Comparison of ENCODE assay signal across 8 mouse cellular contexts in the genomic region with DNA sequence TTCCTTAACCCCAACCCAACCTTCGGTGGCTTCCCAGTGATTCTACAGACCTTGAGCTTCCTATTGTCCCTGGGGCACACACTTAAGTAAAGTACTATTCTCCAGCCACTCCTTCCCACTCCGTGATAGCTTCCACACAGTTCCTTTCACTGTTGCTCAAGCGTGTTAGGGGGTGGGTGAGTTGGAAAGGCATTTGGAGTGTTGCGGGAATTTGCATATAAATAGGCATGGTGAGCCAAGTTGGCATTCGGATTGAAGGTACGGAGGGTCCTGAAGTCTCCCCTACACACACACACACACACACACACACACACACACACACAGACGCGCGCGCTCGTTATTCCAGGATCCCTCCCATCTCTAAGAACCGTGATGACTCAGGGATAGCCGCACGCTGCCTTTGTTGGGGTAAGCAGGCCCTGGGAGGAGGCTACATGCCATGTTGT. TPM values are rescaled to one million over a fixed set of nuclear protein-coding genes. Genes with fewer than 3 reads are reported as not detected.
A peak's percentile ranks its signal among the peaks of the same experiment; 100 is the strongest.
DNase-seq lines count a peak whose midpoint lies in the region; ATAC-seq and TF ChIP-seq lines count a peak whose summit lies in the region.

No protein-coding gene starts in this region.

- ATAC-seq in intestine, embryonic 14.5 days (replicated peaks; ENCODE audit: low FRiP score, low TSS enrichment, low read depth): no peak
- ATAC-seq in neural tube, embryonic 14.5 days (ENCODE audit: low read depth): peak; percentile 29; the same call in 1 of the 2 replicates

- no peak for TF ChIP-seq CTCF in heart, adult 2 months (IDR thresholded peaks at IDR 0.05)
- no peak for TF ChIP-seq CTCF in spleen, adult 2 months (IDR thresholded peaks at IDR 0.05; ENCODE audit: extremely low read depth, insufficient read depth, insufficient read length, insufficient replicate concordance)

- H3K9ac ChIP-seq in heart, adult 2 months (ENCODE audit: low read depth, low read length): no peak overlapping the region
- H3K9ac ChIP-seq in intestine, embryonic 14.5 days (ENCODE audit: low read length): no peak overlapping the region
- peak overlapping the region; percentile 50; the same call in 1 of the 2 replicates for H3K9ac ChIP-seq in neural tube, embryonic 14.5 days (replicated peaks; ENCODE audit: low read depth, low read length)

- TF ChIP-seq EP300 in heart, adult 2 months (IDR thresholded peaks at IDR 0.05; ENCODE audit: insufficient read depth, low read depth, low read length): no peak

- DNase-seq in heart, adult 2 months: no peak
- DNase-seq in heart, adult 9 months (ENCODE audit: low spot score in 2 of 2): no peak
- no peak for DNase-seq in spleen, adult 2 months (ENCODE audit: low read depth in 1 of 2, low spot score in 2 of 2)
- DNase-seq in spleen, postnatal 14 days (ENCODE audit: low spot score in 2 of 2): no peak
- no peak for DNase-seq in intestine, embryonic 14.5 days (ENCODE audit: low spot score)
- no peak for DNase-seq in layer of hippocampus, postnatal 25 days (ENCODE audit: extremely low spot score in 1 of 2, low spot score in 1 of 2)
- DNase-seq in cerebellum, adult 9-10 months: no peak

- peak overlapping the region; percentile 100 for H3K4me2 ChIP-seq in intestine, embryonic 14.5 days (ENCODE audit: low read length)
- peak overlapping the region; percentile 97 for H3K4me2 ChIP-seq in neural tube, embryonic 14.5 days (ENCODE audit: low read depth, low read length)

- no peak for TF ChIP-seq POLR2A in heart, adult 2 months (IDR thresholded peaks at IDR 0.05; ENCODE audit: insufficient read depth, low read depth, low read length)
- no peak for TF ChIP-seq POLR2A in spleen, adult 2 months (IDR thresholded peaks at IDR 0.05; ENCODE audit: low read depth, low read length)

- peaks cover 2% of the 10 kb centered on the region; the same call in 1 of the 2 replicates for H3K27me3 ChIP-seq in heart, adult 2 months (ENCODE audit: control insufficient read depth, insufficient read depth, low read length)
- H3K27me3 ChIP-seq in spleen, adult 2 months (ENCODE audit: control insufficient read depth, insufficient read depth, low read length): no peaks in the 10 kb centered on the region; the same call in 1 of the 2 replicates
- H3K27me3 ChIP-seq in intestine, embryonic 14.5 days (replicated peaks; ENCODE audit: control insufficient read depth, insufficient read depth, low read length): peaks cover 46% of the 10 kb centered on the region
- H3K27me3 ChIP-seq in neural tube, embryonic 14.5 days (ENCODE audit: control insufficient read depth, insufficient read depth, low read length): peaks cover 24% of the 10 kb centered on the region

- 12% methylated on average over 14 of the region's 14 CpGs for WGBS in heart, adult 2 months
- WGBS in spleen, adult 2 months: 39% methylated on average over 14 of the region's 14 CpGs
- WGBS in intestine, embryonic 14.5 days: 6% methylated on average over 14 of the region's 14 CpGs
- 1% methylated on average over 14 of the region's 14 CpGs for WGBS in neural tube, embryonic 14.5 days

- H3K4me3 ChIP-seq in heart, adult 2 months: peak overlapping the region; percentile 57
- peak overlapping the region; percentile 62 for H3K4me3 ChIP-seq in spleen, adult 2 months (ENCODE audit: extremely low read depth, insufficient read depth, insufficient read length)
- H3K4me3 ChIP-seq in intestine, embryonic 14.5 days (ENCODE audit: low read depth, low read length): peak overlapping the region; percentile 55
- peak overlapping the region; percentile 45 for H3K4me3 ChIP-seq in neural tube, embryonic 14.5 days (ENCODE audit: low read depth, low read length)

- no peaks in the 10 kb centered on the region for H3K79me2 ChIP-seq in heart, adult 2 months (replicated peaks; ENCODE audit: control insufficient read depth, insufficient read depth, low read length)

- no peaks in the 10 kb centered on the region for H3K4me1 ChIP-seq in heart, adult 2 months (ENCODE audit: control insufficient read depth, insufficient read depth, low read length)
- H3K4me1 ChIP-seq in spleen, adult 2 months (ENCODE audit: control insufficient read depth, insufficient read depth, insufficient read length): peaks cover 2% of the 10 kb centered on the region
- H3K4me1 ChIP-seq in intestine, embryonic 14.5 days (replicated peaks; ENCODE audit: control insufficient read depth, insufficient read depth, low read length): 0 out of 2 replicates have a peak, but pooled peaks cover 3% of the 10 kb centered on the region
- H3K4me1 ChIP-seq in neural tube, embryonic 14.5 days (ENCODE audit: control insufficient read depth, insufficient read depth, low read length): peaks cover 16% of the 10 kb centered on the region; the same call in 1 of the 2 replicates

- H3K36me3 ChIP-seq in heart, adult 2 months (ENCODE audit: control insufficient read depth, insufficient read depth, low read length): no peaks in the 10 kb centered on the region
- no peaks in the 10 kb centered on the region for H3K36me3 ChIP-seq in spleen, adult 2 months (ENCODE audit: control insufficient read depth, insufficient read depth, low read length)
- no peaks in the 10 kb centered on the region for H3K36me3 ChIP-seq in intestine, embryonic 14.5 days (ENCODE audit: control insufficient read depth, insufficient read depth, low read length)
- no peaks in the 10 kb centered on the region for H3K36me3 ChIP-seq in neural tube, embryonic 14.5 days (ENCODE audit: control insufficient read depth, insufficient read depth, low read length)

- intact Hi-C loops in heart, adult 2 months (cut with DNase I): no loop called here

- H3K27ac ChIP-seq in heart, adult 2 months: no peak overlapping the region
- H3K27ac ChIP-seq in spleen, adult 2 months (ENCODE audit: insufficient read depth, low read length): no peak overlapping the region
- H3K27ac ChIP-seq in intestine, embryonic 14.5 days (ENCODE audit: low read depth): no peak overlapping the region
- H3K27ac ChIP-seq in neural tube, embryonic 14.5 days (ENCODE audit: low read depth, low read length): no peak overlapping the region

- no peaks in the 10 kb centered on the region for H3K9me3 ChIP-seq in intestine, embryonic 14.5 days (ENCODE audit: control insufficient read depth, low read length)
- no peaks in the 10 kb centered on the region for H3K9me3 ChIP-seq in neural tube, embryonic 14.5 days (ENCODE audit: control insufficient read depth, low read length)

RNA-seq across cellular contexts. Expression of gene Slc4a11, which starts 0.5 kb away (rescaled TPM):
- under 1 TPM; 0.10 to 0.14 TPM for total RNA-seq in heart, adult 2 months (2021)
- 0.37 and 0.38 TPM in 2 replicates for polyA plus RNA-seq in heart, adult 2 months (2012; rRNA removed)
- 3.7 and 4.0 TPM in 2 replicates for polyA plus RNA-seq in spleen, adult 2 months (2012; rRNA removed)
- 0.14 and 0.30 TPM in 2 replicates for polyA plus RNA-seq in intestine, embryonic 14.5 days (2014; fragmentation: Nextera tagmentation; extraction: Ambion mirVana)
- 0.37 and 0.50 TPM in 2 replicates for polyA plus RNA-seq in neural tube, embryonic 14.5 days (2014; fragmentation: Nextera tagmentation; extraction: Ambion mirVana)
- total RNA-seq in layer of hippocampus, postnatal 25 days (2021): under 1 TPM; 0.23 to 0.57 TPM

RNA-seq across cellular contexts. Expression of gene Itpa, which starts 30.4 kb away (rescaled TPM):
- total RNA-seq in heart, adult 2 months (2021): 10 to 100 TPM; 14.9 to 16.8 TPM
- polyA plus RNA-seq in heart, adult 2 months (2012; rRNA removed): 24.0 and 31.6 TPM in 2 replicates
- polyA plus RNA-seq in spleen, adult 2 months (2012; rRNA removed): 12.0 and 14.3 TPM in 2 replicates
- polyA plus RNA-seq in intestine, embryonic 14.5 days (2014; fragmentation: Nextera tagmentation; extraction: Ambion mirVana): 86.7 and 95.7 TPM in 2 replicates
- polyA plus RNA-seq in neural tube, embryonic 14.5 days (2014; fragmentation: Nextera tagmentation; extraction: Ambion mirVana): 116 and 117 TPM in 2 replicates
- total RNA-seq in layer of hippocampus, postnatal 25 days (2021): 10 to 100 TPM; 34.8 to 41.4 TPM

RNA-seq across cellular contexts. Expression of gene Ddrgk1, which starts 33.4 kb away (rescaled TPM):
- 10 to 100 TPM; 71.1 to 96.0 TPM for total RNA-seq in heart, adult 2 months (2021)
- 35.2 and 47.0 TPM in 2 replicates for polyA plus RNA-seq in heart, adult 2 months (2012; rRNA removed)
- 50.2 and 50.4 TPM in 2 replicates for polyA plus RNA-seq in spleen, adult 2 months (2012; rRNA removed)
- polyA plus RNA-seq in intestine, embryonic 14.5 days (2014; fragmentation: Nextera tagmentation; extraction: Ambion mirVana): 67.9 and 68.1 TPM in 2 replicates
- polyA plus RNA-seq in neural tube, embryonic 14.5 days (2014; fragmentation: Nextera tagmentation; extraction: Ambion mirVana): 75.0 and 77.0 TPM in 2 replicates
- 10 to 100 TPM; 84.1 to 88.1 TPM for total RNA-seq in layer of hippocampus, postnatal 25 days (2021)

RNA-seq across cellular contexts. Expression of gene Lzts3, which starts 55.2 kb away (rescaled TPM):
- 1 to 10 TPM; 4.9 to 5.1 TPM for total RNA-seq in heart, adult 2 months (2021)
- polyA plus RNA-seq in heart, adult 2 months (2012; rRNA removed): 5.8 and 7.2 TPM in 2 replicates
- 3.0 and 3.2 TPM in 2 replicates for polyA plus RNA-seq in spleen, adult 2 months (2012; rRNA removed)
- 4.0 and 5.2 TPM in 2 replicates for polyA plus RNA-seq in intestine, embryonic 14.5 days (2014; fragmentation: Nextera tagmentation; extraction: Ambion mirVana)
- polyA plus RNA-seq in neural tube, embryonic 14.5 days (2014; fragmentation: Nextera tagmentation; extraction: Ambion mirVana): 6.2 and 8.4 TPM in 2 replicates
- 100 to 1,000 TPM; 159 to 163 TPM for total RNA-seq in layer of hippocampus, postnatal 25 days (2021)
